Mouse (Mus musculus): ENCODE data around the gene Tspan7. TPM values are rescaled to one million over a fixed set of nuclear protein-coding genes. Genes with fewer than 3 reads are reported as not detected.
A peak's percentile ranks its signal among the peaks of the same experiment; 100 is the strongest.

Gene Tspan7
- polyA plus RNA-seq (2016; fragmentation: Nextera tagmentation; extraction: Ambion mirVana) = 84.4 and 87.8 TPM in 2 replicates

GRCm38 (mm10) chrX:10484872-10485569 is at the start of gene Tspan7:
Tspan7 (plus strand) TSS chrX:10485158.
- Histone ChIP-seq H3K36me3 (replicated peaks) (no peaks in the 10 kb centered on the region), H3K27ac (replicated peaks) (peak within 1 kb of the TSS; percentile 82), H3K9me3 (no peaks in the 10 kb centered on the region), H3K4me1 (peaks cover 5% of the 10 kb centered on the region; the same call in 1 of the 2 replicates), H3K27me3 (replicated peaks; ENCODE audit: low read depth, poor library complexity, severe bottlenecking) (peaks cover 21% of the 10 kb centered on the region), H3K4me3 (peak within 1 kb of the TSS; percentile 63)
- DNase-seq (ENCODE audit: low spot score) = peak; percentile 85
- 19% methylated on average over 35 of the region's 41 CpGs for WGBS

- DNase-seq (ENCODE audit: low spot score) = no peak
- 86% methylated on average over 10 of the region's 10 CpGs for WGBS
- H3K27ac ChIP-seq (replicated peaks) = no peak overlapping the region
- 0 out of 2 replicates have a peak, but pooled peaks cover 3% of the 10 kb centered on the region for H3K27me3 ChIP-seq (replicated peaks; ENCODE audit: low read depth, poor library complexity, severe bottlenecking)
- H3K4me3 ChIP-seq = no peak overlapping the region
- no peaks in the 10 kb centered on the region for H3K4me1 ChIP-seq
- H3K36me3 ChIP-seq (replicated peaks) = no peaks in the 10 kb centered on the region
- no peaks in the 10 kb centered on the region for H3K9me3 ChIP-seq
These were observed 35.5 kb upstream of the Tspan7 start for GRCm38 (mm10) chrX:10449323-10449980.

- 68% methylated on average over 2 of the region's 2 CpGs for WGBS
- no peak for DNase-seq (ENCODE audit: low spot score)
- no peak overlapping the region for H3K27ac ChIP-seq (replicated peaks)
- no peaks in the 10 kb centered on the region for H3K36me3 ChIP-seq (replicated peaks)
- H3K4me3 ChIP-seq = no peak overlapping the region
- no peaks in the 10 kb centered on the region for H3K9me3 ChIP-seq
- H3K4me1 ChIP-seq = no peaks in the 10 kb centered on the region
- H3K27me3 ChIP-seq (replicated peaks; ENCODE audit: low read depth, poor library complexity, severe bottlenecking) = 0 out of 2 replicates have a peak, but pooled peaks cover 3% of the 10 kb centered on the region
These were observed 34.6 kb upstream of the Tspan7 start for GRCm38 (mm10) chrX:10450143-10451060.

GRCm38 (mm10) chrX:10453798-10454197 is 31.2 kb upstream of the Tspan7 start:
- H3K36me3 ChIP-seq (replicated peaks) = no peaks in the 10 kb centered on the region
- H3K27ac ChIP-seq (replicated peaks) = no peak overlapping the region
- H3K4me1 ChIP-seq = no peaks in the 10 kb centered on the region
- no peaks in the 10 kb centered on the region for H3K9me3 ChIP-seq
- no peak for DNase-seq (ENCODE audit: low spot score)
- no peak overlapping the region for H3K4me3 ChIP-seq
- 48% methylated on average over 1 of the region's 1 CpGs for WGBS
- 0 out of 2 replicates have a peak, but pooled peaks cover 3% of the 10 kb centered on the region for H3K27me3 ChIP-seq (replicated peaks; ENCODE audit: low read depth, poor library complexity, severe bottlenecking)

- no peaks in the 10 kb centered on the region for H3K36me3 ChIP-seq (replicated peaks)
- no peak overlapping the region for H3K4me3 ChIP-seq
- no peak for DNase-seq (ENCODE audit: low spot score)
- WGBS = 81% methylated on average over 3 of the region's 3 CpGs
- no peaks in the 10 kb centered on the region for H3K9me3 ChIP-seq
- no peaks in the 10 kb centered on the region for H3K27me3 ChIP-seq (replicated peaks; ENCODE audit: low read depth, poor library complexity, severe bottlenecking)
- 0 out of 2 replicates have a peak, but pooled peaks cover 3% of the 10 kb centered on the region for H3K4me1 ChIP-seq
- H3K27ac ChIP-seq (replicated peaks) = no peak overlapping the region
These were observed 27.7 kb upstream of the Tspan7 start for GRCm38 (mm10) chrX:10457256-10457655.

GRCm38 (mm10) chrX:10477088-10477487 is 7.9 kb upstream of the Tspan7 start:
- DNase-seq (ENCODE audit: low spot score) = no peak
- Histone ChIP-seq H3K36me3 (replicated peaks) (no peaks in the 10 kb centered on the region), H3K9me3 (no peaks in the 10 kb centered on the region), H3K4me1 (no peaks in the 10 kb centered on the region), H3K27ac (replicated peaks) (no peak overlapping the region), H3K4me3 (no peak overlapping the region), H3K27me3 (replicated peaks; ENCODE audit: low read depth, poor library complexity, severe bottlenecking) (no peaks in the 10 kb centered on the region)
- 91% methylated on average over 1 of the region's 1 CpGs for WGBS

- H3K4me1 ChIP-seq = no peaks in the 10 kb centered on the region
- H3K4me3 ChIP-seq = no peak overlapping the region
- H3K27ac ChIP-seq (replicated peaks) = no peak overlapping the region
- H3K9me3 ChIP-seq = no peaks in the 10 kb centered on the region
- no peaks in the 10 kb centered on the region for H3K36me3 ChIP-seq (replicated peaks)
- WGBS = 79% methylated on average over 10 of the region's 10 CpGs
- no peak for DNase-seq (ENCODE audit: low spot score)
- no peaks in the 10 kb centered on the region for H3K27me3 ChIP-seq (replicated peaks; ENCODE audit: low read depth, poor library complexity, severe bottlenecking)
These were observed 5.7 kb upstream of the Tspan7 start for GRCm38 (mm10) chrX:10479031-10479886.

- Histone ChIP-seq H3K4me3 (no peak overlapping the region), H3K27ac (replicated peaks) (no peak overlapping the region), H3K9me3 (no peaks in the 10 kb centered on the region), H3K36me3 (replicated peaks) (no peaks in the 10 kb centered on the region), H3K27me3 (replicated peaks; ENCODE audit: low read depth, poor library complexity, severe bottlenecking) (peaks cover 7% of the 10 kb centered on the region; the same call in 1 of the 2 replicates), H3K4me1 (no peaks in the 10 kb centered on the region)
- WGBS = 92% methylated on average over 4 of the region's 4 CpGs
- no peak for DNase-seq (ENCODE audit: low spot score)
These were observed 5.0 kb upstream of the Tspan7 start for GRCm38 (mm10) chrX:10479943-10480342.

GRCm38 (mm10) chrX:10485664-10486211 is 780 bp downstream of the Tspan7 start:
- peak; percentile 69 for DNase-seq (ENCODE audit: low spot score)
- peaks cover 21% of the 10 kb centered on the region for H3K27me3 ChIP-seq (replicated peaks; ENCODE audit: low read depth, poor library complexity, severe bottlenecking)
- peak overlapping the region; percentile 82 for H3K27ac ChIP-seq (replicated peaks)
- H3K4me3 ChIP-seq = peak overlapping the region; percentile 63
- H3K9me3 ChIP-seq = no peaks in the 10 kb centered on the region
- H3K36me3 ChIP-seq (replicated peaks) = no peaks in the 10 kb centered on the region
- H3K4me1 ChIP-seq = peaks cover 5% of the 10 kb centered on the region; the same call in 1 of the 2 replicates
- 20% methylated on average over 27 of the region's 27 CpGs for WGBS

GRCm38 (mm10) chrX:10498580-10498979 is 13.6 kb downstream of the Tspan7 start:
- 0 out of 2 replicates have a peak, but pooled peaks cover 9% of the 10 kb centered on the region for H3K27me3 ChIP-seq (replicated peaks; ENCODE audit: low read depth, poor library complexity, severe bottlenecking)
- H3K27ac ChIP-seq (replicated peaks) = no peak overlapping the region
- no peak overlapping the region for H3K4me3 ChIP-seq
- no peaks in the 10 kb centered on the region for H3K9me3 ChIP-seq
- H3K36me3 ChIP-seq (replicated peaks) = no peaks in the 10 kb centered on the region
- WGBS = 79% methylated on average over 2 of the region's 2 CpGs
- no peaks in the 10 kb centered on the region for H3K4me1 ChIP-seq
- DNase-seq (ENCODE audit: low spot score) = no peak

- Histone ChIP-seq H3K9me3 (no peaks in the 10 kb centered on the region), H3K36me3 (replicated peaks) (no peaks in the 10 kb centered on the region), H3K27me3 (replicated peaks; ENCODE audit: low read depth, poor library complexity, severe bottlenecking) (0 out of 2 replicates have a peak, but pooled peaks cover 7% of the 10 kb centered on the region), H3K4me1 (no peaks in the 10 kb centered on the region), H3K4me3 (no peak overlapping the region), H3K27ac (replicated peaks) (no peak overlapping the region)
- 46% methylated on average over 2 of the region's 2 CpGs for WGBS
- no peak for DNase-seq (ENCODE audit: low spot score)
These were observed 17.7 kb downstream of the Tspan7 start for GRCm38 (mm10) chrX:10502616-10503015.
